Mouse (Mus musculus): ENCODE results near the gene Exog. TPM values are rescaled to one million over a fixed set of nuclear protein-coding genes. Genes with fewer than 3 reads are reported as not detected.

Gene Exog
- polyA plus RNA-seq, 1 experiment from 2014 or later, result 45.6 TPM

DNA sequence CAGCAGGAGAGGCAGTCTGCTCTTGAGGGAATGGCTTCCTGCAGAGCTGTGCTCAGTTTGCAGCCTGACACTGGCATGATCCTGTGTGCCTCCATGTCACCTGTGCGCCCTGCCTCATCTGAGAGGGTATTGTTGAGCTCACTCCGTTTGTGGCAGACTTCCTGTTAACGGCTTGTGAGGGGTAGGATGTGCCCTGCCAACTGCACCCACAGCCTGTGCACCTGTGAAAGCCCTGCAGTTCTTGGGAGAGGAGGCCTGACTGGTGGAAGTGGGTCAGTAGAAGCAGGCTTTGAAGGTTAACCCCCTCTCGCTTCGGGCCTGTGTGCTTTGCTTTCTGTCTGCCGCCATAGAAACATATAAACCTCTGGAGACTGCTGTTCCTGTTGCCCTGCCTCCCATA lies 20.3 kb downstream of the Exog start:
- H3K9ac ChIP-seq, result no peak overlapping the region
- no peak overlapping the region for H3K27ac ChIP-seq
- H3K4me2 ChIP-seq (replicated peaks), result no peak overlapping the region
- H3K36me3 ChIP-seq, result peaks cover 66% of the 10 kb centered on the region
- no peak overlapping the region for H3K4me3 ChIP-seq
- 89% methylated on average over 6 of the region's 6 CpGs for WGBS
- H3K27me3 ChIP-seq, result no peaks in the 10 kb centered on the region
- ATAC-seq (ENCODE audit: insufficient number of reproducible peaks, insufficient read depth, low FRiP score, low TSS enrichment), result no peak
- 0 out of 2 replicates have a peak, but pooled peaks cover 2% of the 10 kb centered on the region for H3K4me1 ChIP-seq
- no peaks in the 10 kb centered on the region for H3K9me3 ChIP-seq

DNA sequence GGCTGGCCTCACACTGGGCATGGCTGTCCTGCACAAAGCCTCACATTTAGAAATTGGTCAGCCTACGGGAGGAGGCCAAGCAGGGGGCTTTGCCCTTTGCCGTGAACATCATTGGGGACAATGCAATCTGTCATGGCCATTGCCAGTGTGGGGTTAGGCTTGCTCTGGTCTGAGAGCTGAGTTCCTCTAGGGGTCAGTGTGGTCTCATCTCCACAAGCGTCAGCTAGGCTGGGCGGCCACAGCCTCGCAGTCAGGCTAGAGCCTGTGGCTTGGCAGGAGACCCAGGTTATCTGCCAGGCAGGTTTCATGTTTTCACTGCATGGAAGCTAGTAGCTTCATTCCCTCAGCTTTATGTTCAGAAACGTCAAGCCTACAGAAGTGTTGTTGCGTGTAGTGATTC lies 20.9 kb downstream of the Exog start:
- peaks cover 66% of the 10 kb centered on the region for H3K36me3 ChIP-seq
- no peaks in the 10 kb centered on the region for H3K27me3 ChIP-seq
- H3K4me2 ChIP-seq (replicated peaks), result no peak overlapping the region
- no peak overlapping the region for H3K4me3 ChIP-seq
- no peak overlapping the region for H3K9ac ChIP-seq
- 80% methylated on average over 7 of the region's 7 CpGs for WGBS
- no peak for ATAC-seq (ENCODE audit: insufficient number of reproducible peaks, insufficient read depth, low FRiP score, low TSS enrichment)
- 0 out of 2 replicates have a peak, but pooled peaks cover 2% of the 10 kb centered on the region for H3K4me1 ChIP-seq
- no peak overlapping the region for H3K27ac ChIP-seq
- no peaks in the 10 kb centered on the region for H3K9me3 ChIP-seq

DNA sequence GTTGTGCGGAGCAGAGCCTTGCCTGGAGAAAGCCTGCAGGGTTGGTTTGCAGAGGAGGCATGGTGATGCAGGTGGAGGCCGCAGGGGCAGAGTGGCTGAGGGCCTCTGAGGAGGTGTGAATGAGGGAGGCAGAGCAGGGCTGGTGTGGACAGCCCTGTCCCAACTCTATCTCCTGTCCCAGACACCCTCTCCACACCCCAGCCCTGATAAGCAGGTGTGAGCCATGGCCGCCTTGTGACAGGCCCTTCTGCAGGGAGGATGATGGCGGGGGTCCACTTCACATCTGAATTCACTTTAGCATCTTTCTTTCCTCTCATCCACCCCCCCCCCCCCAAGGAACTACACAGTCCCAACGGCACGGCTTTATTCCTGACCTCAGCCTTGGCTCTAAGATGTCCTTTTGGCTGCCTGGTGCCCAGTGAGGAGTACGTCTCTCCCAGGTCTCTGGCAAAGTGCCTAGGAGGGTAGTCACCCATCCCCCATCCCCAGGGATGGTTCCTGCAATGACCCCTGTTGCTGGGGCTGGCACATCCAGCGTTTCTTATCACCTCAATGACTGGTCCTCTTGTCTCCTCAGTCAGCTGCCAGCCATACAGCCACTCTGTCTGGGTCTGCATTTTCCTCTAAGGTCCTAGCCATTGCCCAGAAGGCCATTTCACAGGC lies 25.1 kb downstream of the Exog start:
- no peak overlapping the region for H3K4me3 ChIP-seq
- peaks cover 32% of the 10 kb centered on the region for H3K36me3 ChIP-seq
- H3K27ac ChIP-seq, result no peak overlapping the region
- no peak overlapping the region for H3K9ac ChIP-seq
- no peaks in the 10 kb centered on the region for H3K9me3 ChIP-seq
- H3K4me2 ChIP-seq (replicated peaks), result no peak overlapping the region
- 74% methylated on average over 8 of the region's 8 CpGs for WGBS
- no peaks in the 10 kb centered on the region for H3K27me3 ChIP-seq
- ATAC-seq (ENCODE audit: insufficient number of reproducible peaks, insufficient read depth, low FRiP score, low TSS enrichment), result no peak
- H3K4me1 ChIP-seq, result 0 out of 2 replicates have a peak, but pooled peaks cover 2% of the 10 kb centered on the region

DNA sequence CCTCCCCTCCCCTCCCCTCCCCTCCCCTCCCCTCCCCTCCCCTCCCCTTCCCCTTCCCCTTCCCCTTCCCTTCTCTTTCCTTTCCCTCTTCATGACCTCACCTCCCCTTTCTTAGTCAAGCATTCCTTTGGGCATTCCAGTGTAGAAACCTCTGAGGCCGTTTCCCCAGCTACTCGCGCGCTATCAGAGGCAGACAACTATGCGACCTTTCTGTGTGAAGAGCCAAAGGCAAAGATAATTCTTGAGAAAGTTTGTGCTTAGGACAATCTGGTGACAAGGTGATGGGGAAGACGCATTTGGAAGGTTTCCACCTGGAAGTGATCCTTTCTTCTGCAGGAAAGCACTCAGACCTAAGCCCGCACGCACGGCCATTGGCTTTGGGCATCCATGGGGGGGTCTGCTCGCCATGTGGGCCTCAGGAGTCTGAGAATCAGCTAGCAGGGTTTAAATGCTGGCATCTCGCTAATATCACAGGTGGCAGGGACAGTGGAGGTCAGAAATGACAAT lies 27.7 kb downstream of the Exog start:
- Histone ChIP-seq H3K4me3 (no peak overlapping the region), H3K4me2 (replicated peaks) (no peak overlapping the region), H3K9me3 (no peaks in the 10 kb centered on the region), H3K27ac (no peak overlapping the region), H3K4me1 (0 out of 2 replicates have a peak, but pooled peaks cover 2% of the 10 kb centered on the region), H3K9ac (no peak overlapping the region), H3K36me3 (peaks cover 9% of the 10 kb centered on the region; the same call in 1 of the 2 replicates), H3K27me3 (no peaks in the 10 kb centered on the region)
- ATAC-seq (ENCODE audit: insufficient number of reproducible peaks, insufficient read depth, low FRiP score, low TSS enrichment), result no peak
- 78% methylated on average over 11 of the region's 11 CpGs for WGBS

DNA sequence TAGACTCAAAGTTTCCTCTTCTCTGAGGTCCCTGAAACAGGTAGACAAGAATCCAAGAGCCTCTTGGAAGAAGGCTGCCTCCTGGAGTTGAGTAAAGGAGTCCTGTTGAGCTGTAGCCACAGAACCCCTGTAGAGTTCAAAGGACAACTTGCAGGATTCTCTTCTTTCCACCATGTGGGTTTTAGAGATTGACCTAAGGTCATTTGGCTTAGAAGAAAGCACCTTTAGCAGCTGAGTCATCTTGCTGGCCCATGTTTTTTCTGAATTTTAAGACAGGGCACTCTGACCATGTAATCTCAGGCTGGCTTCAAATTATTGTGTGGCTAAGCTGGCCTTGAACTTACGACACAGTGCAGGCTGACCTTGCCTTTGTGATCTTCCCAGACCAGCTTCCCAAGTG lies 28.3 kb downstream of the Exog start:
- Histone ChIP-seq H3K9ac (no peak overlapping the region), H3K36me3 (0 out of 2 replicates have a peak, but pooled peaks cover 4% of the 10 kb centered on the region), H3K27ac (no peak overlapping the region), H3K9me3 (no peaks in the 10 kb centered on the region), H3K4me2 (replicated peaks) (no peak overlapping the region), H3K4me1 (0 out of 2 replicates have a peak, but pooled peaks cover 2% of the 10 kb centered on the region), H3K27me3 (no peaks in the 10 kb centered on the region), H3K4me3 (no peak overlapping the region)
- 80% methylated on average over 1 of the region's 1 CpGs for WGBS
- ATAC-seq (ENCODE audit: insufficient number of reproducible peaks, insufficient read depth, low FRiP score, low TSS enrichment), result no peak

DNA sequence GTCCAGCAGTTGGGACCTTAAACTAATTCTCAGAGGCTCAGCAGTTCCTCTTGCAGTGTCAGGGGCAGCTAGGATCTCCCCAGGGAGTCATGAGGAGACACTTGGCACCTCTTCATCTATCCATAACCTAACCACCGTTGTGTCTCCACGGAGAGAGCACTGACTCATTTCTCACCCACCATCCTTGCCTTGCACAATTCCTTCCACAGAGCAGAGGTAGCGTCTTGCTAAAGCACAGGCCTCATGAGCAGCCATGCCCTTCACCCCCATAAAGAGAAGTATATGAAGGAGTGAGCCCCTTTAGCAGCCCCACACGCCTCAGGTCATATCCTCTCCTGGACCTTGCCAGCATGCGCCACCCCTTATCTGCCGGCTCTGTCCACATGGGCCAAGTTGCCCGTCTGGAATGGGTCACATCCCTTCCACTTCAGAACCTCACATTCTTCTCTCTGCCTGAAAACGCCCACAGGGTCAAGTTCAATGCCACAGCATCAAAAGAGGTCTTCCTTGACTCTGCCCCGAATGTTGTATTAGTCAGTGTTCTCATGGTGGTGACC lies 28.9 kb downstream of the Exog start:
- ATAC-seq (ENCODE audit: insufficient number of reproducible peaks, insufficient read depth, low FRiP score, low TSS enrichment), result no peak
- Histone ChIP-seq H3K4me1 (0 out of 2 replicates have a peak, but pooled peaks cover 2% of the 10 kb centered on the region), H3K4me2 (replicated peaks) (no peak overlapping the region), H3K36me3 (no peaks in the 10 kb centered on the region), H3K27me3 (no peaks in the 10 kb centered on the region), H3K27ac (no peak overlapping the region), H3K9me3 (no peaks in the 10 kb centered on the region), H3K9ac (no peak overlapping the region), H3K4me3 (no peak overlapping the region)
- WGBS, result 81% methylated on average over 9 of the region's 9 CpGs

DNA sequence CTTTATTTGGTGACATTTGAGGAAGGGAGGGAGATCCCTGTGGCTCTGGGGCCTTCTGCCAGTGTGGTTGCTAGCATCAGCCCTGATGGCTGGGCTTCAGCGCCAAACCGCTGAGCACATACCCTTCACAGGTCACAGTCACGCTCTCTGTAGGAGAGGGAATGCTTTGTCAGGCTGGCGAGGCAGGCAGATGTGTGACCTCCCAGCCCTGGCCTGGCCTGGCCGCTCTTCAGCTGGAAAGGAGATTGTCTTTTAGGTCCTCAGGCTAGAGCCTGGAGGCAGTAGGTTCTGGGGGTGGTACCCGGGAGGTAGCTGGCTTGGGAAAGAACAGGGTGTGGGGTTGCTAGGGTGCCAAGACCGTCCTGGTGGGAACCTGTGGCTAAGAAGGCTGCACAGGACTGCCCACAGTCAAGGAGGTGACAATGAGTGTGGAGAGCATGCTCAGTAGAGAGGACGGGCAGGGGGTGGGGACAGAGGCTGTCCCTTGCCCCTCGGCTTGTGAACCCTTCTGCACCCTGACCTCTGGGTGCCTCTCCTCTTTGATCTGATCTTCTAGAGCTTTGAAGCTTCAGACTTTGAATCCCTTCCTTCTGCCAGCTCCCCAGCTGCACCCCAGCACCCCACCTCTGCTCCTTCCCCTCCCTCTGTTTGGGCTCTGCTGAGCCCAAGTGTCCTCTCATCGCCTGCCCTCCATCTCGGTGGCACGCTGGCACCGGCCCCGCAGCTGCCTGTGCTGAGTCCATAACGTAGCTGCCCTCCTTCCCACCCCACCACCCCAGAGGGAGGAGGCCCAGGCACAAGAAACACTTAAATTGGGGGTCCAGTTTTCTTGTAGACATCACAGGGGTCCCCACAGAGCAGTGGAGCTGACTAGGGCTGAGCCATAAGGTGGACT lies 30.2 kb downstream of the Exog start:
- H3K27ac ChIP-seq, result no peak overlapping the region
- H3K4me1 ChIP-seq, result 0 out of 2 replicates have a peak, but pooled peaks cover under 1% of the 10 kb centered on the region
- ATAC-seq (ENCODE audit: insufficient number of reproducible peaks, insufficient read depth, low FRiP score, low TSS enrichment), result peak; percentile 49; the same call in 1 of the 2 replicates
- no peak overlapping the region for H3K4me2 ChIP-seq (replicated peaks)
- no peaks in the 10 kb centered on the region for H3K9me3 ChIP-seq
- no peaks in the 10 kb centered on the region for H3K36me3 ChIP-seq
- no peak overlapping the region for H3K4me3 ChIP-seq
- WGBS, result 66% methylated on average over 15 of the region's 15 CpGs
- H3K9ac ChIP-seq, result no peak overlapping the region
- H3K27me3 ChIP-seq, result no peaks in the 10 kb centered on the region

DNA sequence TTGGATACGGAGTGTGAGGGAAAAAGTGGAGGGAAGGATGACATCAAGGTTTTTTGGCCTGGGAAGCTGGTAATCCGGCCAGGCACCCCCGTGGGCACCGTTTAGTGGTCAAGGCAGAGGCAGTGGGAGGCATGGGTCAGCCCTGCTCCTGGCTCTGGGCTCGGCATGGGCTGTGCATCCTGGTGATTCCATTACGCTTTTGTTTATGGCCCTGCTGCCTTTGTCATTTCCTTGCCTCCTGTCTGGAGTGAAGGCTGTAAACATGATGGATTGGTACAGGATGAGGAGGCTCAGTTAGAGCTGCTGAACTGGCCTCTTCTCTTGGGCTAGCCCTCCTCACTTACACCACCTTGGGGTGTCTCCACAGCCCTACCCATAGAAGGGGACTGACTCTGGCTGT lies 33.0 kb downstream of the Exog start:
- WGBS, result 59% methylated on average over 6 of the region's 6 CpGs
- Histone ChIP-seq H3K9ac (no peak overlapping the region), H3K36me3 (no peaks in the 10 kb centered on the region), H3K4me3 (no peak overlapping the region), H3K27ac (no peak overlapping the region), H3K4me2 (replicated peaks) (no peak overlapping the region), H3K4me1 (no peaks in the 10 kb centered on the region), H3K9me3 (no peaks in the 10 kb centered on the region), H3K27me3 (no peaks in the 10 kb centered on the region)
- no peak for ATAC-seq (ENCODE audit: insufficient number of reproducible peaks, insufficient read depth, low FRiP score, low TSS enrichment)

DNA sequence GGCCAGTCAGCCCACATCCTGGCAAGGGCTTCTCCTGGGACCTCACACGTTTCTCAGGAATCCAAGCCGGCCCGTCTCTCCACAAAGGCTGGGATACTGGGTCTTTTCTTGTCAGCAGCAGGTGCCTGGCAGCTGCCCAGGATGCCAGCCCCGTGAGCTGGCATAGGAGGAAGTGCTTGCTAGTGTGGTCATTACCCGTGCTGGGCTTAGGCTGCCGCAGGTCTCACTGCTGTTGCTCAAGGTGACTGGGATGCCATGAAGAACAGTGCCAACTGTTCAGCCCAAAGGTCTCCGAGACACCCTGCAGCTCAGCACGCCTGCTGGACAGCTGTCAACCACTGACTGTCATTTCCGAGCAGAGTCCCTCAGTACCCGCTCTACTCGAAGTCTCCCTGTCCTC lies 33.6 kb downstream of the Exog start:
- H3K4me2 ChIP-seq (replicated peaks), result no peak overlapping the region
- no peaks in the 10 kb centered on the region for H3K36me3 ChIP-seq
- H3K4me1 ChIP-seq, result no peaks in the 10 kb centered on the region
- H3K27me3 ChIP-seq, result no peaks in the 10 kb centered on the region
- 81% methylated on average over 11 of the region's 11 CpGs for WGBS
- H3K27ac ChIP-seq, result no peak overlapping the region
- no peak for ATAC-seq (ENCODE audit: insufficient number of reproducible peaks, insufficient read depth, low FRiP score, low TSS enrichment)
- H3K9ac ChIP-seq, result no peak overlapping the region
- H3K4me3 ChIP-seq, result no peak overlapping the region
- H3K9me3 ChIP-seq, result no peaks in the 10 kb centered on the region

DNA sequence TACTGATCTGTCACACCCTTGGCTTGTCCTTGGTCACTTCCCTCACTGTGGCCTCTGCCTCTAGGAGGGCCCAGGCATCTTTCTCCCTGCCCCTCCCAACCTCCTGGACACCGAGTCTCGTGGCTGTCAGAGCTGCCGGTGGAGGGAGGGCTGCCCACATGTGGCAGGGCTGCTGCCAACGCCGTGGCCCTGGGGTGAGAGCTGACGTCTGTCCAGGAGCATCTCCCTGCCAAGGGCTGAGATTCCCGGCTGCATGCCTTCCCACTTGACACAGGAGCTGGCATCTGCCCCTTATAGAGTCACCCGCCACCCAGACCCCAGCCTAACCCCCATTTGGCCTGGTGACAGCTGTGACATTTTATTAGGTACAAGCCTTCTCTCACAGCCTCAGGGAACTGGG lies 34.6 kb downstream of the Exog start:
- no peak for ATAC-seq (ENCODE audit: insufficient number of reproducible peaks, insufficient read depth, low FRiP score, low TSS enrichment)
- H3K27ac ChIP-seq, result no peak overlapping the region
- H3K4me2 ChIP-seq (replicated peaks), result no peak overlapping the region
- H3K27me3 ChIP-seq, result no peaks in the 10 kb centered on the region
- WGBS, result 57% methylated on average over 8 of the region's 8 CpGs
- no peak overlapping the region for H3K9ac ChIP-seq
- no peaks in the 10 kb centered on the region for H3K4me1 ChIP-seq
- H3K9me3 ChIP-seq, result no peaks in the 10 kb centered on the region
- H3K36me3 ChIP-seq, result no peaks in the 10 kb centered on the region
- no peak overlapping the region for H3K4me3 ChIP-seq

DNA sequence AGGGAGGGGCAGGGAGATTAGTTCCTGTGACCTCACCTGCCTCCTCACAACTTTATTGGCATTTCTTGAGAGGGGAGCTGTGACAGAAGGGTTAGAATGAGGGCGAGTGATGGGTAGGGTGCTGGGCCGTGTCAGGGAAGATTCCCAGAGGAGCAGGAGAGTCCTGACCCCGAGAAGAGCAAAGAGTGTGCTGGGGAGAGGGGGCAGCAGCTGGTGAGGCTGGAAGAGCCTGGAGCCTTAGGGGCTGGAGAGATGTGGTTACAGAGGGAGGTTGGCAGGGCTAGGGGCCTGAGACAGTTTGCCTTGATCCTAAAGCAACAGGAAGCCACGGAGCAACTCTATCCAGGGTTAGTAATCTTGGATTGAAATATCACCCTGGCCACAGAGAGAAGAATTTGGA lies 36.9 kb downstream of the Exog start:
- 87% methylated on average over 4 of the region's 4 CpGs for WGBS
- Histone ChIP-seq H3K4me3 (no peak overlapping the region), H3K9me3 (no peaks in the 10 kb centered on the region), H3K27ac (no peak overlapping the region), H3K9ac (no peak overlapping the region), H3K36me3 (no peaks in the 10 kb centered on the region), H3K27me3 (no peaks in the 10 kb centered on the region), H3K4me1 (no peaks in the 10 kb centered on the region), H3K4me2 (replicated peaks) (no peak overlapping the region)
- ATAC-seq (ENCODE audit: insufficient number of reproducible peaks, insufficient read depth, low FRiP score, low TSS enrichment), result no peak

Data from embryonic facial prominence, embryonic 12.5 days (tissue).